Mouse (Mus musculus) spleen, postnatal 10 days (tissue): ENCODE results near the gene Timp2.
"Not testable (repeated sequence)": the region's sequence is repeated elsewhere in the genome, so short reads cannot be mapped to it uniquely, and the experiment has no call there.

Experiments
- DNase-seq, 2 experiments: peaks; one replicate each; pipeline ENCODE4 v3.0.0; 2021 to 2022; ENCODE audit warnings: low spot score in 2 of 2

The Timp2 gene

GRCm38 (mm10) chr11:118333431-118333830 lies 22.1 kb downstream of the Timp2 start:
- DNase-seq: no peak

GRCm38 (mm10) chr11:118332376-118332775 lies 23.2 kb downstream of the Timp2 start:
- no peak for DNase-seq

- DNase-seq: no peak
Observed at GRCm38 (mm10) chr11:118330777-118331176, 24.8 kb downstream of the Timp2 start.

- DNase-seq: no peak
Observed at GRCm38 (mm10) chr11:118330361-118330760, 25.2 kb downstream of the Timp2 start.

GRCm38 (mm10) chr11:118328947-118329346 lies 26.6 kb downstream of the Timp2 start:
- no peak for DNase-seq

- no peak for DNase-seq
Observed at GRCm38 (mm10) chr11:118328511-118328910, 27.0 kb downstream of the Timp2 start.

- no peak for DNase-seq
Observed at GRCm38 (mm10) chr11:118326991-118327971, 28.3 kb downstream of the Timp2 start.

- no peak for DNase-seq
Observed at GRCm38 (mm10) chr11:118326491-118326890, 29.0 kb downstream of the Timp2 start.

- no peak for DNase-seq
Observed at GRCm38 (mm10) chr11:118324541-118324940, 31.0 kb downstream of the Timp2 start.

GRCm38 (mm10) chr11:118323974-118324373 lies 31.6 kb downstream of the Timp2 start:
- DNase-seq: no peak

GRCm38 (mm10) chr11:118322647-118323046 lies 32.9 kb downstream of the Timp2 start:
- no peak for DNase-seq

GRCm38 (mm10) chr11:118321971-118322370 lies 33.6 kb downstream of the Timp2 start:
- DNase-seq: no peak

GRCm38 (mm10) chr11:118321500-118321899 lies 34.0 kb downstream of the Timp2 start:
- DNase-seq: no peak

GRCm38 (mm10) chr11:118318678-118319077 lies 36.9 kb downstream of the Timp2 start:
- DNase-seq: peak in 1 of 2 experiments; percentile 70

GRCm38 (mm10) chr11:118317129-118317528 lies 38.4 kb downstream of the Timp2 start:
- DNase-seq: peak; percentile 34 to 47

GRCm38 (mm10) chr11:118316231-118316806 lies 39.2 kb downstream of the Timp2 start:
- no peak for DNase-seq

- no peak for DNase-seq
Observed at GRCm38 (mm10) chr11:118312132-118312723, 43.3 kb downstream of the Timp2 start.

GRCm38 (mm10) chr11:118307962-118308361 lies 47.6 kb downstream of the Timp2 start:
- not testable (repeated sequence) for DNase-seq

GRCm38 (mm10) chr11:118303959-118304358 lies 51.6 kb downstream of the Timp2 start:
- DNase-seq: not testable (repeated sequence)

GRCm38 (mm10) chr11:118298810-118299209 lies 56.7 kb downstream of the Timp2 start:
- no peak for DNase-seq

- DNase-seq: peak in 1 of 2 experiments; percentile 53
Observed at GRCm38 (mm10) chr11:118297967-118298366, 57.6 kb downstream of the Timp2 start.

GRCm38 (mm10) chr11:118295026-118295425 lies 60.5 kb downstream of the Timp2 start:
- no peak for DNase-seq
